Mouse (Mus musculus) olfactory bulb, adult 2 months (tissue): Measurements from ENCODE around the gene Efcab11.

ENCODE experiments used
- CTCF ChIP-seq: fragments of 200-500 bp; IDR thresholded peaks from 2 replicates; pipeline ENCODE4 v1.5.1; 2012; ENCODE audit warnings: low read depth, mild to moderate bottlenecking, low read length, moderate library complexity; ENCODE audit not compliant: insufficient read depth
- POLR2A ChIP-seq: fragments of 200-500 bp; IDR thresholded peaks from 2 replicates; pipeline ENCODE4 v1.6.1; 2012; ENCODE audit warnings: mild to moderate bottlenecking, low read depth, low read length, moderate library complexity; ENCODE audit not compliant: insufficient read depth

DNA sequence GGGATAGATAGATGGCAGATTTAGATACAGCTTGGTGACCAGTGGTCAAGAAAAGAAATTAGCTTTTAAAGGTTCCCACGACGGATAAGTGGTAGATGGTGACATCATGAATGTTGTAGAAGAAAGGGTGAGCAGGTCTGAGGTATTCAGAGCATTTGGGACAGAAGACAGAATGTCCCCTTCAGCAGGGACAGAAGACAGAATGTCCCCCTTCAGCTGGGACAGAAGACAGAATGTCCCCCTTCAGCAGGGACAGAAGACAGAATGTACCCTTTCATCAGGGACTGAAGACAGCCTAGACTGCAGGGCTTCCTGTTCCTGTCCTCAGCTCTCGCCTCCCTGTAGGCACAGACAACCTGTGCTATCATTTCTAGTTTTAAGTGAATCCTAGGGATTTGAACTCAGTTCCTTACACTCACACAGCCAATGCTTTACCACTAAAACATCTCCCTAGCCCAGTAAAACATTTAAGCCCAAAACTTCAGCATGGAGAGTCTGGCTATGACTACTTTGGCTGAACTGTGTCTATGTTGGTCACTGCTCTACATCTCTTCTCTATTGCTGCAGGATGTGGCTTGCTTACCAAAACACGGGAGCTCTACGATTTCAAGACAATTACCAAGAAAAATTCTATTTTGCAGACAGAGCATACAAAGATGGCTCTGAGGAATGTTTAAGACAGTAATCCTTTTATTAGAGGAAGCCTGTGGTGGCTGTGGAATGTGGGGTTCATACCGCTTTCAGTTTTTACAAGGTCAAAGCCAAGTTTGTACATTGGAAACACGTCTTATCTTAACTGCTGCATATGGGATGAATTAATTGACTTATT, 89.2 kb downstream of the Efcab11 start:
- no peak for TF ChIP-seq CTCF
- no peak for TF ChIP-seq POLR2A
